Mouse (Mus musculus): ENCODE data around the gene Gm13889. TPM values are rescaled to one million over a fixed set of nuclear protein-coding genes. Genes with fewer than 3 reads are reported as not detected.

Gene Gm13889
- polyA plus RNA-seq, 1 experiment, result 51.8 TPM

GRCm38 (mm10) chr2:93944099-93944498 lies 12.9 kb downstream of the Gm13889 start:
- 94% methylated on average over 2 of the region's 2 CpGs for WGBS
- Histone ChIP-seq H3K4me1 (ENCODE audit: control insufficient read depth, insufficient read depth, low read length) (peaks cover 6% of the 10 kb centered on the region), H3K4me3 (replicated peaks; ENCODE audit: extremely low read depth, low read depth, low read length) (no peak overlapping the region)
- TF ChIP-seq CTCF (IDR thresholded peaks at IDR 0.05; ENCODE audit: insufficient read depth, low read length) (no peak), POLR2A (IDR thresholded peaks at IDR 0.05; ENCODE audit: borderline replicate concordance, extremely low read depth, low read depth, low read length) (no peak)
- no peak for DNase-seq

DNA sequence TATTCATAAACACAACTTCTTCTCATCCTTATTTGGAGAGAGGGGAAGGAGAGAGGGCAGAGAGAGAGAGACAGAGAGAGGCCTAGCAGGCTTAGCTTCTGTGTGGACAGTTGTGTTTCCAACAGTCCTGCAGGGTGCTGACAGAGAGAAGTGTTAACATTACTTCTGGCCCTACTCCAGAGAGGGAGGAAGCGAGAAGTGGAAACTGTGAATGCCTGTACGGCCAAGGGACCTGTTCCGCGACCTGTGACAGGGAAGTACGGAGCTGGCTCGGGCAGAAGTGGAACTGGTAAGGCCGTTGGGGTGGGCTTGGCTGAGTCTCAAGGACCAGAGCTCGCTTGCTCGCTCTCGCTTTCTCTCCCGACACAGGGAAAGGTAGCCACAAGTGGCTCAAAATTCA lies 15.3 kb downstream of the Gm13889 start:
- no peak for TF ChIP-seq POLR2A (IDR thresholded peaks at IDR 0.05; ENCODE audit: borderline replicate concordance, extremely low read depth, low read depth, low read length)
- no peak for TF ChIP-seq CTCF (IDR thresholded peaks at IDR 0.05; ENCODE audit: insufficient read depth, low read length)
- 20% methylated on average over 11 of the region's 11 CpGs for WGBS
- no peak overlapping the region for H3K4me3 ChIP-seq (replicated peaks; ENCODE audit: extremely low read depth, low read depth, low read length)
- no peak for DNase-seq
- H3K4me1 ChIP-seq (ENCODE audit: control insufficient read depth, insufficient read depth, low read length), result peaks cover 4% of the 10 kb centered on the region

DNA sequence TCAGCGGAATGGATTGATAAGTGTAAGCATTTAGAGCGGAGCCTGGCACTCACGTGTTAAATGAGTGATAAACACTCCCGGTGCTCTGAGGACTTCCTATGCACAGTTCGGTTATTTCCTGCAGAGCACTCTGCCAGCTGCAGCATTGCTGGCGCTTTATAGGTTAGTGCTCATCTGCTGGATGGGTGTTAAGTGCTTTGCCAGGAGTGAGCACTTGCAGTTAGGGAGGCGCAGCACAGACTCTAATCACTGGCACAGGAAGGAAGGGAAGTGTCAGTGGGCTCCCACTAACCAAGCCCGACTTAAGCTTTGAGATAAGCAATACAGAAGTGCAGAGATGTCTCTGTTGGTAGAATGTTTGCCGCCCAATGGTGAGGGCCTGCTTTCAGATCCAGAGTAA lies 18.5 kb downstream of the Gm13889 start:
- Histone ChIP-seq H3K4me1 (ENCODE audit: control insufficient read depth, insufficient read depth, low read length) (peaks cover 4% of the 10 kb centered on the region), H3K4me3 (replicated peaks; ENCODE audit: extremely low read depth, low read depth, low read length) (no peak overlapping the region)
- DNase-seq, result no peak
- no peak for TF ChIP-seq CTCF (IDR thresholded peaks at IDR 0.05; ENCODE audit: insufficient read depth, low read length)
- no peak for TF ChIP-seq POLR2A (IDR thresholded peaks at IDR 0.05; ENCODE audit: borderline replicate concordance, extremely low read depth, low read depth, low read length)
- 32% methylated on average over 9 of the region's 9 CpGs for WGBS

- TF ChIP-seq CTCF (IDR thresholded peaks at IDR 0.05; ENCODE audit: insufficient read depth, low read length), result no peak
- TF ChIP-seq POLR2A (IDR thresholded peaks at IDR 0.05; ENCODE audit: borderline replicate concordance, extremely low read depth, low read depth, low read length), result no peak
- Histone ChIP-seq H3K4me1 (ENCODE audit: control insufficient read depth, insufficient read depth, low read length) (no peaks in the 10 kb centered on the region), H3K4me3 (replicated peaks; ENCODE audit: extremely low read depth, low read depth, low read length) (no peak overlapping the region)
- no peak for DNase-seq
- WGBS, result 67% methylated on average over 10 of the region's 10 CpGs
Observed at GRCm38 (mm10) chr2:93928866-93929265, 28.1 kb downstream of the Gm13889 start.

GRCm38 (mm10) chr2:93927701-93928437 lies 29.1 kb downstream of the Gm13889 start:
- WGBS, result 59% methylated on average over 13 of the region's 13 CpGs
- DNase-seq, result no peak
- H3K4me3 ChIP-seq (replicated peaks; ENCODE audit: extremely low read depth, low read depth, low read length), result no peak overlapping the region
- no peaks in the 10 kb centered on the region for H3K4me1 ChIP-seq (ENCODE audit: control insufficient read depth, insufficient read depth, low read length)
- TF ChIP-seq POLR2A (IDR thresholded peaks at IDR 0.05; ENCODE audit: borderline replicate concordance, extremely low read depth, low read depth, low read length) (no peak), CTCF (IDR thresholded peaks at IDR 0.05; ENCODE audit: insufficient read depth, low read length) (no peak)

DNA sequence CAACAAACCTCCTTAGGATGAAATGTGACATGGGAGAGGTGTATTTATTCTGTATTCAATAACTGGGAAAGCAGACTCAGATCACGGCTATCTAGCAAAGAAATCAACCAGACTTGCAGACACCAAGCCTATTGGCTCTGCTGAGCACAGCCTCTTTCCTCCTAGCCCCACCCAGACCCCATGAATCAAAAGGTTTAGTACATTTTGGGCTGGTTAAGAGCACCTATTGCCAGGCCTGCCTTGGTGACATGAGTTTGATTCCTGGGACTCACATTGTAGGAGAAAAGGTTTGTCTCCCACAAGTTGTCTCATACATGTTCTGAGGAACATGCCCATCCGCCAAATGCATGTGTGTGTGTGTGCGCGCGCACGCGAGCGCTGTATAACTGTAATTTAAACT lies 30.9 kb downstream of the Gm13889 start:
- H3K4me3 ChIP-seq (replicated peaks; ENCODE audit: extremely low read depth, low read depth, low read length), result no peak overlapping the region
- no peaks in the 10 kb centered on the region for H3K4me1 ChIP-seq (ENCODE audit: control insufficient read depth, insufficient read depth, low read length)
- DNase-seq, result no peak
- WGBS, result 95% methylated on average over 8 of the region's 8 CpGs
- TF ChIP-seq POLR2A (IDR thresholded peaks at IDR 0.05; ENCODE audit: borderline replicate concordance, extremely low read depth, low read depth, low read length) (no peak), CTCF (IDR thresholded peaks at IDR 0.05; ENCODE audit: insufficient read depth, low read length) (no peak)

- Histone ChIP-seq H3K4me1 (ENCODE audit: control insufficient read depth, insufficient read depth, low read length) (no peaks in the 10 kb centered on the region), H3K4me3 (replicated peaks; ENCODE audit: extremely low read depth, low read depth, low read length) (no peak overlapping the region)
- WGBS, result 82% methylated on average over 3 of the region's 3 CpGs
- DNase-seq, result no peak
- TF ChIP-seq CTCF (IDR thresholded peaks at IDR 0.05; ENCODE audit: insufficient read depth, low read length) (no peak), POLR2A (IDR thresholded peaks at IDR 0.05; ENCODE audit: borderline replicate concordance, extremely low read depth, low read depth, low read length) (no peak)
Observed at GRCm38 (mm10) chr2:93919093-93919492, 37.9 kb downstream of the Gm13889 start.

DNA sequence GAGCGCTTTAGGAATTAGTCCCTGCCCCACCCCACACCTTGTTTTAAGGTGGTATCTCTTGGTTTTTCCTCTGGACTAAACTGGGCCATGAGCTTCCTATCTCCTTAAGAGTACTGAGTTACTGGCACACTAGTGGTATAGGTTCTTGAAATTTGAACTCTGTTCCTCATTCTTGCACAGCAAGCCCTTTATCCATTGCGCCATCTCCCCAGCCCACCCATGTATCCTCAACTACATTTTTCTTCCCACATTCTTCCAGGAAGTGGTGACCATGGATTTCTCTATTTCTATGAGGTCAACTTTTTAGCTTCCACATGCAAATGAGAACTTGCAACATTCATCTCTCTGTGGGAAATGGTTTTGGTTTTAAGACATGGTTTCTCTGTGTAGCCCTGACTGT lies 43.4 kb downstream of the Gm13889 start:
- 94% methylated on average over 2 of the region's 2 CpGs for WGBS
- no peak for DNase-seq
- no peak for TF ChIP-seq POLR2A (IDR thresholded peaks at IDR 0.05; ENCODE audit: borderline replicate concordance, extremely low read depth, low read depth, low read length)
- TF ChIP-seq CTCF (IDR thresholded peaks at IDR 0.05; ENCODE audit: insufficient read depth, low read length), result no peak

GRCm38 (mm10) chr2:93911942-93912341 lies 45.1 kb downstream of the Gm13889 start:
- TF ChIP-seq POLR2A (IDR thresholded peaks at IDR 0.05; ENCODE audit: borderline replicate concordance, extremely low read depth, low read depth, low read length), result no peak
- no peak for TF ChIP-seq CTCF (IDR thresholded peaks at IDR 0.05; ENCODE audit: insufficient read depth, low read length)
- no peak for DNase-seq
- WGBS, result 61% methylated on average over 10 of the region's 10 CpGs
- Histone ChIP-seq H3K4me1 (ENCODE audit: control insufficient read depth, insufficient read depth, low read length) (peaks cover 10% of the 10 kb centered on the region), H3K4me3 (replicated peaks; ENCODE audit: extremely low read depth, low read depth, low read length) (no peak overlapping the region)

More for the DNA sequence above, 43.4 kb downstream of the Gm13889 start:
- Histone ChIP-seq H3K4me1 (ENCODE audit: control insufficient read depth, insufficient read depth, low read length) (peaks cover 5% of the 10 kb centered on the region; the same call in 1 of the 2 replicates), H3K4me3 (replicated peaks; ENCODE audit: extremely low read depth, low read depth, low read length) (no peak overlapping the region)

GRCm38 (mm10) chr2:93909716-93910115 lies 47.3 kb downstream of the Gm13889 start:
- Histone ChIP-seq H3K4me1 (ENCODE audit: control insufficient read depth, insufficient read depth, low read length) (peaks cover 10% of the 10 kb centered on the region), H3K4me3 (replicated peaks; ENCODE audit: extremely low read depth, low read depth, low read length) (no peak overlapping the region)
- DNase-seq, result no peak
- TF ChIP-seq POLR2A (IDR thresholded peaks at IDR 0.05; ENCODE audit: borderline replicate concordance, extremely low read depth, low read depth, low read length) (no peak), CTCF (IDR thresholded peaks at IDR 0.05; ENCODE audit: insufficient read depth, low read length) (no peak)
- 53% methylated on average over 5 of the region's 5 CpGs for WGBS

All from lung, adult 2 months (tissue).